Mouse (Mus musculus) megakaryocyte, embryonic 14.5 days (primary cell): ENCODE results near the gene Minpp1.

ENCODE experiments used
- FLI1 ChIP-seq: IDR thresholded peaks from 2 replicates; pipeline ENCODE4 v1.6.1; 2012; ENCODE audit warnings: low read length, inconsistent platforms, mixed read lengths
- GATA1 ChIP-seq: IDR thresholded peaks from 3 replicates; pipeline ENCODE4 v1.6.1; 2012; ENCODE audit warnings: mixed read lengths, low read length, inconsistent platforms, borderline replicate concordance

DNA sequence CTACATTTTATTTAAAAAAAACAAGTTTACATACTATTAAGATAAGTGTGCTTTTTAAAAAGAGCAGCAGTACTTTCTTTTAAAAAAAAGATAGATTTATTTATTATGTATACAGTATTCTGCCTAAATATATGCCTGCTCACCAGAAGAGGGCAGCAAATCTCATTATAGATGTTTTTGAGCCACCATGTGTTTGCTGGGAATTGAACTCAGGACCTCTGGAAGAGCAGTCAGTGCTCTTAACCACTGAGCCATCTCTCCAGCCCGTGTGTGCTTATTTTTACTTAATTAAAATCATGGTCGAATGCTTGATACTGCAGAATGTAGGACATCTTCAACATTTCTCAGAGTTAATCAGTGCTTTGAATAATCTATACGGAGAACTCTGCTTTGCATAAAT lies 35.9 kb downstream of the Minpp1 start:
- TF ChIP-seq GATA1 (no peak), FLI1 (no peak)
